Mouse (Mus musculus) embryonic facial prominence, embryonic 13.5 days (tissue): ENCODE data around the gene Pld6. TPM values are rescaled to one million over a fixed set of nuclear protein-coding genes. Genes with fewer than 3 reads are reported as not detected.

Source experiments
- ATAC-seq: fragments of 200-750 bp; cut with Nextera tagmentation; 2 replicates; pipeline ENCODE4 v1.8.0; 2017; ENCODE audit warnings: low read depth; ENCODE audit not compliant: insufficient number of reproducible peaks, insufficient read depth, low FRiP score, low TSS enrichment
- H3K27ac ChIP-seq: fragments of 300-500 bp; sonication (generic); 2 replicates; pipeline ENCODE4 v1.5.1; 2015; ENCODE audit warnings: moderate library complexity, mild to moderate bottlenecking, inconsistent platforms
- H3K27me3 ChIP-seq: fragments of 300-500 bp; sonication (generic); 2 replicates; pipeline ENCODE4 v1.6.1; 2015; ENCODE audit warnings: mild to moderate bottlenecking, inconsistent platforms
- H3K36me3 ChIP-seq: fragments of 300-500 bp; sonication (generic); 2 replicates; pipeline ENCODE4 v1.6.1; 2015; ENCODE audit warnings: mild to moderate bottlenecking, inconsistent platforms
- H3K4me1 ChIP-seq: fragments of 300-500 bp; sonication (generic); 2 replicates; pipeline ENCODE4 v1.6.1; 2015; ENCODE audit warnings: inconsistent platforms
- H3K4me2 ChIP-seq: fragments of 300-500 bp; sonication (generic); 2 replicates; pipeline ENCODE4 v1.6.1; 2015; ENCODE audit warnings: moderate library complexity, mild to moderate bottlenecking, inconsistent platforms
- H3K4me3 ChIP-seq: fragments of 300-500 bp; sonication (generic); 2 replicates; pipeline ENCODE4 v1.5.1; 2015; ENCODE audit warnings: mild to moderate bottlenecking, inconsistent platforms
- H3K9ac ChIP-seq: fragments of 300-500 bp; sonication (generic); 2 replicates; pipeline ENCODE4 v1.6.1; 2015; ENCODE audit warnings: mild to moderate bottlenecking, inconsistent platforms
- H3K9me3 ChIP-seq: fragments of 300-500 bp; sonication (generic); 2 replicates; pipeline ENCODE4 v1.6.1; 2016; ENCODE audit warnings: inconsistent platforms
- WGBS: fragments of 180-500 bp; shearing (Covaris S2); methylation state at CpG from one replicate; pipeline ENCODE4 v1.1.7; 2015; ENCODE audit warnings: mixed read lengths; 5-methylcytosine and 5-hydroxymethylcytosine counted together
- polyA plus RNA-seq: library from polyadenylated mRNA; unstranded; fragments of >200 nt; fragmentation: Nextera tagmentation; extraction: Ambion mirVana; gene quantifications from 2 replicates; pipeline ENCODE4 v1.2.1, GENCODE M21; 2015

The Pld6 gene
- polyA plus RNA-seq, 1 experiment from 2014 or later, result 3.6 TPM

GRCm38 (mm10) chr11:59782091-59782590, 5.3 kb downstream of the Pld6 start:
- H3K9ac ChIP-seq, result no peak overlapping the region
- 0 out of 2 replicates have a peak overlapping the region, but pooled peaks have one; percentile 14 for H3K27ac ChIP-seq
- no peaks in the 10 kb centered on the region for H3K9me3 ChIP-seq
- H3K27me3 ChIP-seq, result peaks cover 6% of the 10 kb centered on the region
- no peak for ATAC-seq
- 62% methylated on average over 7 of the region's 7 CpGs for WGBS
- H3K4me2 ChIP-seq, result no peak overlapping the region
- H3K4me3 ChIP-seq, result no peak overlapping the region
- peaks cover 13% of the 10 kb centered on the region for H3K4me1 ChIP-seq
- H3K36me3 ChIP-seq, result peaks cover 16% of the 10 kb centered on the region

GRCm38 (mm10) chr11:59780241-59780640, 7.2 kb downstream of the Pld6 start:
- 84% methylated on average over 4 of the region's 4 CpGs for WGBS
- ATAC-seq, result no peak
- H3K4me2 ChIP-seq, result no peak overlapping the region

DNA sequence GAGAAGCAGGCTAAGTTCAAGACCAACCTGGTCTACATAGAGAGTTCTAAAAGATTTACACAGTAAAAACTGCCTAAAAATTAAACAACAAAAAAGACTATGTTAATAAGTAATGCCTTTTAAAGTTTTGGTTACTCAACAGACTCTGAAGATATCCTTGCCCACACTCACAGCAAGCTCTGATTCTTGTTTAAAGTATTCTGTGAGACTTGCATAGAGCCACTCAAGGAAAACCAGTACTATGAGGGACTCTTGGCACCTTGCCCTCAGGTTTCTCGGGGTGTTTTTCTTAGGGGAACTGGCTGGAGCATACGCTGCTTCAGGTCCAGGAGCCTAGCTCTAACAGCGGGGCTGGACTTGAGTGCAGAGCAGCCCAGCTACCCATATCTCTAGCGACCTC, 8.0 kb downstream of the Pld6 start:
- H3K4me2 ChIP-seq, result no peak overlapping the region
- H3K27ac ChIP-seq, result no peak overlapping the region
- H3K27me3 ChIP-seq, result no peaks in the 10 kb centered on the region
- no peak overlapping the region for H3K4me3 ChIP-seq
- peaks cover 5% of the 10 kb centered on the region; the same call in 1 of the 2 replicates for H3K4me1 ChIP-seq
- no peaks in the 10 kb centered on the region for H3K9me3 ChIP-seq
- no peak overlapping the region for H3K9ac ChIP-seq
- H3K36me3 ChIP-seq, result peaks cover 42% of the 10 kb centered on the region
- no peak for ATAC-seq
- 84% methylated on average over 4 of the region's 4 CpGs for WGBS

More at GRCm38 (mm10) chr11:59780241-59780640, 7.2 kb downstream of the Pld6 start:
- H3K36me3 ChIP-seq, result peaks cover 35% of the 10 kb centered on the region
- no peak overlapping the region for H3K27ac ChIP-seq
- H3K9me3 ChIP-seq, result no peaks in the 10 kb centered on the region
- H3K4me3 ChIP-seq, result no peak overlapping the region
- H3K4me1 ChIP-seq, result peaks cover 5% of the 10 kb centered on the region; the same call in 1 of the 2 replicates
- H3K27me3 ChIP-seq, result no peaks in the 10 kb centered on the region; the same call in 1 of the 2 replicates
- H3K9ac ChIP-seq, result no peak overlapping the region

- Histone ChIP-seq H3K36me3 (peaks cover 48% of the 10 kb centered on the region), H3K9me3 (no peaks in the 10 kb centered on the region), H3K4me2 (no peak overlapping the region), H3K27ac (no peak overlapping the region), H3K4me1 (peaks cover 5% of the 10 kb centered on the region; the same call in 1 of the 2 replicates), H3K27me3 (no peaks in the 10 kb centered on the region), H3K9ac (no peak overlapping the region), H3K4me3 (no peak overlapping the region)
- WGBS, result 78% methylated on average over 1 of the region's 1 CpGs
- no peak for ATAC-seq
Observed at GRCm38 (mm10) chr11:59778874-59779223, 8.6 kb downstream of the Pld6 start.

GRCm38 (mm10) chr11:59778181-59778873, 9.1 kb downstream of the Pld6 start:
- Histone ChIP-seq H3K36me3 (peaks cover 53% of the 10 kb centered on the region), H3K9me3 (no peaks in the 10 kb centered on the region), H3K4me1 (peaks cover 5% of the 10 kb centered on the region; the same call in 1 of the 2 replicates), H3K4me2 (no peak overlapping the region), H3K27ac (peak overlapping the region; percentile 28; the same call in 1 of the 2 replicates), H3K4me3 (no peak overlapping the region), H3K27me3 (no peaks in the 10 kb centered on the region), H3K9ac (no peak overlapping the region)
- ATAC-seq, result no peak
- 52% methylated on average over 9 of the region's 9 CpGs for WGBS

- Histone ChIP-seq H3K4me1 (peaks cover 2% of the 10 kb centered on the region; the same call in 1 of the 2 replicates), H3K27me3 (no peaks in the 10 kb centered on the region), H3K4me2 (no peak overlapping the region), H3K9ac (no peak overlapping the region), H3K36me3 (peaks cover 64% of the 10 kb centered on the region), H3K4me3 (no peak overlapping the region), H3K27ac (no peak overlapping the region), H3K9me3 (no peaks in the 10 kb centered on the region)
- 76% methylated on average over 5 of the region's 5 CpGs for WGBS
- ATAC-seq, result no peak
Observed at GRCm38 (mm10) chr11:59777259-59777658, 10.2 kb downstream of the Pld6 start.

DNA sequence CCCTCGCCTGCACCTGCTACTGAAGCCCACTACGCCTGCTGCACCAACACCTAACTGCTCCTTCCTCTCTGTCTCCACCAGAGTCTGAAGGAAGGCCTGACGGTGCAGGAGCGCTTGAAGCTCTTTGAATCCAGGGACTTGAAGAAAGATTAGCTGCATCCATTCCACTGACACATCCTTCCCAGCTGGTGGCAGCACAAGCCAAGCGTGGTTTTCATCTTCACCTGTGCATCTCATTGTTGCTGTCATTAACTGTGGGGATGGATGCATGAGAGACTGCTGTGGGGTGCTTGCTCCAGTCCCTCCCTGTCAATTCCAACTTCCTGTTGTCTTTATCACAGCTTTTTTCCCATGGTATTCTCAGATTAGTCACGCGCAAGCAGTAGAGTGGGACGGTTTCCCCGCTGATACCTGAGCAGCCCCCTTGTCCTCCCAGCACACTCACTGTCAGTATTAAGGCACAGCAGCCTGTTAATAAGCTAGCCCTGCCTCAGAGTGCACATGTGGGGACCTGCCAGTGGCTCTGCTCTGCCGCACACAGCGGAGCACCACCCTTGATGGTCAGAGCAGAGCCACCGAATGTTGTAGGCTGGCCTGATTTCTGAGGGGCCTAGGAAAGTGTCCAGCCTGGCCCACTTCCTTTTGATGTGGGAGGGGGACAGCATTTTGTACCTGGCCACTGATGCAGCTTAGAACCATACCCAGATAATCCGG, 11.9 kb downstream of the Pld6 start:
- Histone ChIP-seq H3K4me1 (no peaks in the 10 kb centered on the region), H3K4me2 (no peak overlapping the region), H3K4me3 (no peak overlapping the region), H3K36me3 (peaks cover 81% of the 10 kb centered on the region), H3K27ac (no peak overlapping the region), H3K27me3 (no peaks in the 10 kb centered on the region), H3K9ac (no peak overlapping the region), H3K9me3 (no peaks in the 10 kb centered on the region)
- ATAC-seq, result no peak
- WGBS, result 77% methylated on average over 13 of the region's 13 CpGs

- no peaks in the 10 kb centered on the region for H3K27me3 ChIP-seq
- no peak overlapping the region for H3K4me3 ChIP-seq
- H3K9me3 ChIP-seq, result no peaks in the 10 kb centered on the region
- H3K4me1 ChIP-seq, result no peaks in the 10 kb centered on the region
- no peak for ATAC-seq
- 93% methylated on average over 4 of the region's 4 CpGs for WGBS
- H3K9ac ChIP-seq, result no peak overlapping the region
- peaks cover 91% of the 10 kb centered on the region for H3K36me3 ChIP-seq
- H3K27ac ChIP-seq, result no peak overlapping the region
- no peak overlapping the region for H3K4me2 ChIP-seq
Observed at GRCm38 (mm10) chr11:59774522-59774921, 12.9 kb downstream of the Pld6 start.

DNA sequence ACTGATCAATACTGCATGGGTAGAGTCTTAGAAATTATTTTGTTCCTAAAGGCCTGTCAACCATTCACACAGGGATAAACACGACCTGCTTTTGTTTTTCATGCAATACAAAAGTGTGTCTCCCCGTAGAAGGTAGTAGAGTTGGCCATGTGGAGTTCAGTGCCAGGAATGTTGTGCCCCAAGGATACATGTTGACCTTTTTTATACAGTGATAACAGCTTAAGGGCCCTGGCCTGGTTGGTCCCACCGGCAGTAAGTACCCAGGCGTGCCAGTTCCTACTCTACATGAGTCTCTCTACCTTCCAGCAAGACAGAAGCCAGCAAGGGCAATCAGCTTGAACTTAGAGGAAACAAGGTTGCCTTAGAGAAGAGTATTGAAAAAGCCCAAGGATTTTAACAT, 14.5 kb downstream of the Pld6 start:
- no peak for ATAC-seq
- no peaks in the 10 kb centered on the region for H3K27me3 ChIP-seq
- no peaks in the 10 kb centered on the region for H3K4me1 ChIP-seq
- no peaks in the 10 kb centered on the region for H3K9me3 ChIP-seq
- peaks cover 98% of the 10 kb centered on the region for H3K36me3 ChIP-seq
- H3K4me2 ChIP-seq, result no peak overlapping the region
- 86% methylated on average over 4 of the region's 4 CpGs for WGBS
- H3K9ac ChIP-seq, result no peak overlapping the region
- H3K4me3 ChIP-seq, result no peak overlapping the region
- no peak overlapping the region for H3K27ac ChIP-seq

GRCm38 (mm10) chr11:59772291-59772690, 15.2 kb downstream of the Pld6 start:
- peaks cover 99% of the 10 kb centered on the region for H3K36me3 ChIP-seq
- no peak for ATAC-seq
- H3K9ac ChIP-seq, result no peak overlapping the region
- WGBS, result 92% methylated on average over 2 of the region's 2 CpGs
- H3K27ac ChIP-seq, result no peak overlapping the region
- H3K4me2 ChIP-seq, result no peak overlapping the region
- H3K4me3 ChIP-seq, result no peak overlapping the region
- H3K4me1 ChIP-seq, result no peaks in the 10 kb centered on the region
- H3K9me3 ChIP-seq, result no peaks in the 10 kb centered on the region
- H3K27me3 ChIP-seq, result no peaks in the 10 kb centered on the region

- Histone ChIP-seq H3K9ac (no peak overlapping the region), H3K27ac (no peak overlapping the region), H3K36me3 (peaks cover 98% of the 10 kb centered on the region), H3K27me3 (no peaks in the 10 kb centered on the region), H3K4me1 (no peaks in the 10 kb centered on the region), H3K4me2 (no peak overlapping the region), H3K4me3 (no peak overlapping the region), H3K9me3 (no peaks in the 10 kb centered on the region)
- ATAC-seq, result no peak
- WGBS, result 94% methylated on average over 7 of the region's 7 CpGs
Observed at GRCm38 (mm10) chr11:59770753-59771152, 16.7 kb downstream of the Pld6 start.

- 87% methylated on average over 6 of the region's 6 CpGs for WGBS
- peaks cover 98% of the 10 kb centered on the region for H3K36me3 ChIP-seq
Observed at GRCm38 (mm10) chr11:59769738-59770137, 17.7 kb downstream of the Pld6 start.

More at GRCm38 (mm10) chr11:59769738-59770137, 17.7 kb downstream of the Pld6 start:
- Histone ChIP-seq H3K4me3 (no peak overlapping the region), H3K27ac (no peak overlapping the region), H3K4me1 (no peaks in the 10 kb centered on the region), H3K27me3 (no peaks in the 10 kb centered on the region), H3K9me3 (no peaks in the 10 kb centered on the region), H3K4me2 (no peak overlapping the region), H3K9ac (no peak overlapping the region)
- ATAC-seq, result no peak
